Mouse (Mus musculus) embryonic facial prominence, embryonic 13.5 days (tissue): ENCODE measurements around the gene Rps10. TPM values are rescaled to one million over a fixed set of nuclear protein-coding genes. Genes with fewer than 3 reads are reported as not detected.
"Not testable (repeated sequence)": the region's sequence is repeated elsewhere in the genome, so short reads cannot be mapped to it uniquely, and the experiment has no call there.

Experiments
- ATAC-seq: fragments of 200-750 bp; cut with Nextera tagmentation; 2 replicates; pipeline ENCODE4 v1.8.0; 2017; ENCODE audit warnings: low read depth; ENCODE audit not compliant: insufficient number of reproducible peaks, insufficient read depth, low FRiP score, low TSS enrichment
- H3K27ac ChIP-seq: fragments of 300-500 bp; sonication (generic); 2 replicates; pipeline ENCODE4 v1.5.1; 2015; ENCODE audit warnings: moderate library complexity, mild to moderate bottlenecking, inconsistent platforms
- H3K27me3 ChIP-seq: fragments of 300-500 bp; sonication (generic); 2 replicates; pipeline ENCODE4 v1.6.1; 2015; ENCODE audit warnings: mild to moderate bottlenecking, inconsistent platforms
- H3K36me3 ChIP-seq: fragments of 300-500 bp; sonication (generic); 2 replicates; pipeline ENCODE4 v1.6.1; 2015; ENCODE audit warnings: mild to moderate bottlenecking, inconsistent platforms
- H3K4me1 ChIP-seq: fragments of 300-500 bp; sonication (generic); 2 replicates; pipeline ENCODE4 v1.6.1; 2015; ENCODE audit warnings: inconsistent platforms
- H3K4me2 ChIP-seq: fragments of 300-500 bp; sonication (generic); 2 replicates; pipeline ENCODE4 v1.6.1; 2015; ENCODE audit warnings: moderate library complexity, mild to moderate bottlenecking, inconsistent platforms
- H3K4me3 ChIP-seq: fragments of 300-500 bp; sonication (generic); 2 replicates; pipeline ENCODE4 v1.5.1; 2015; ENCODE audit warnings: mild to moderate bottlenecking, inconsistent platforms
- H3K9ac ChIP-seq: fragments of 300-500 bp; sonication (generic); 2 replicates; pipeline ENCODE4 v1.6.1; 2015; ENCODE audit warnings: mild to moderate bottlenecking, inconsistent platforms
- H3K9me3 ChIP-seq: fragments of 300-500 bp; sonication (generic); 2 replicates; pipeline ENCODE4 v1.6.1; 2016; ENCODE audit warnings: inconsistent platforms
- WGBS: fragments of 180-500 bp; shearing (Covaris S2); methylation state at CpG from one replicate; pipeline ENCODE4 v1.1.7; 2015; ENCODE audit warnings: mixed read lengths; 5-methylcytosine and 5-hydroxymethylcytosine counted together
- polyA plus RNA-seq: library from polyadenylated mRNA; unstranded; fragments of >200 nt; fragmentation: Nextera tagmentation; extraction: Ambion mirVana; gene quantifications from 2 replicates; pipeline ENCODE4 v1.2.1, GENCODE M21; 2015

The Rps10 gene
- polyA plus RNA-seq, 1 experiment from 2014 or later = 1,137 TPM

- Histone ChIP-seq H3K4me1 (peaks cover 12% of the 10 kb centered on the region), H3K27ac (peak overlapping the region; percentile 33), H3K4me2 (no peak overlapping the region), H3K4me3 (no peak overlapping the region), H3K9me3 (no peaks in the 10 kb centered on the region), H3K27me3 (no peaks in the 10 kb centered on the region), H3K36me3 (no peaks in the 10 kb centered on the region), H3K9ac (peak overlapping the region; percentile 52; the same call in 1 of the 2 replicates)
- WGBS = 35% methylated on average over 12 of the region's 12 CpGs
- no peak; the same call in 1 of the 2 replicates for ATAC-seq
Measured at GRCm38 (mm10) chr17:27642491-27643062, 6.1 kb upstream of the Rps10 start.

GRCm38 (mm10) chr17:27639851-27640250 is 3.4 kb upstream of the Rps10 start:
- H3K9ac ChIP-seq, ATAC-seq, H3K27me3 ChIP-seq, H3K36me3 ChIP-seq, H3K4me2 ChIP-seq, H3K9me3 ChIP-seq, H3K27ac ChIP-seq, H3K4me3 ChIP-seq: not testable (repeated sequence)
- WGBS = 89% methylated on average over 6 of the region's 6 CpGs
- peaks cover 20% of the 10 kb centered on the region for H3K4me1 ChIP-seq

GRCm38 (mm10) chr17:27638921-27639332 is 2.5 kb upstream of the Rps10 start:
- H3K4me2 ChIP-seq = no peak overlapping the region
- no peaks in the 10 kb centered on the region for H3K36me3 ChIP-seq
- ATAC-seq = no peak
- no peaks in the 10 kb centered on the region for H3K9me3 ChIP-seq
- no peak overlapping the region for H3K27ac ChIP-seq
- no peak overlapping the region for H3K4me3 ChIP-seq
- H3K27me3 ChIP-seq = no peaks in the 10 kb centered on the region
- peaks cover 20% of the 10 kb centered on the region for H3K4me1 ChIP-seq
- WGBS = 79% methylated on average over 20 of the region's 20 CpGs
- no peak overlapping the region for H3K9ac ChIP-seq

GRCm38 (mm10) chr17:27637333-27637732 is 864 bp upstream of the Rps10 start:
- WGBS = 71% methylated on average over 9 of the region's 9 CpGs
- Histone ChIP-seq H3K9me3 (no peaks in the 10 kb centered on the region), H3K27me3 (no peaks in the 10 kb centered on the region), H3K4me1 (peaks cover 27% of the 10 kb centered on the region), H3K27ac (no peak overlapping the region), H3K4me2 (no peak overlapping the region), H3K9ac (no peak overlapping the region), H3K36me3 (peaks cover 16% of the 10 kb centered on the region), H3K4me3 (no peak overlapping the region)
- ATAC-seq = no peak

GRCm38 (mm10) chr17:27635575-27635903 is 930 bp downstream of the Rps10 start:
- Histone ChIP-seq H3K36me3 (peaks cover 33% of the 10 kb centered on the region), H3K27ac (peak overlapping the region; percentile 91; the same call in 1 of the 2 replicates), H3K4me3 (peak overlapping the region; percentile 95), H3K4me2 (peak overlapping the region; percentile 88), H3K4me1 (peaks cover 37% of the 10 kb centered on the region), H3K9ac (peak overlapping the region; percentile 99)
- not testable (repeated sequence) for H3K9me3 ChIP-seq, ATAC-seq, H3K27me3 ChIP-seq
- WGBS = 44% methylated on average over 9 of the region's 9 CpGs

GRCm38 (mm10) chr17:27634871-27635574 is 1.4 kb downstream of the Rps10 start, which contains the start of gene RPS10-NUDT3:
Gene RPS10-NUDT3, minus strand, starts transcription at chr17:27635222.
- Histone ChIP-seq H3K4me1 (peaks cover 37% of the 10 kb centered on the region), H3K9me3 (no peaks in the 10 kb centered on the region), H3K9ac (peak within 1 kb of the TSS; percentile 99), H3K4me2 (peak within 1 kb of the TSS; percentile 88), H3K4me3 (peak within 1 kb of the TSS; percentile 95), H3K27me3 (no peaks in the 10 kb centered on the region), H3K27ac (peak within 1 kb of the TSS; percentile 91), H3K36me3 (peaks cover 39% of the 10 kb centered on the region)
- peak; percentile 96 for ATAC-seq
- 0% methylated on average over 60 of the region's 72 CpGs for WGBS

GRCm38 (mm10) chr17:27629249-27630020 is 7.0 kb downstream of the Rps10 start:
- no peak overlapping the region for H3K4me2 ChIP-seq
- ATAC-seq = no peak
- H3K27me3 ChIP-seq = no peaks in the 10 kb centered on the region
- peaks cover 49% of the 10 kb centered on the region for H3K4me1 ChIP-seq
- no peak overlapping the region; the same call in 1 of the 2 replicates for H3K27ac ChIP-seq
- no peak overlapping the region for H3K4me3 ChIP-seq
- peaks cover 44% of the 10 kb centered on the region for H3K36me3 ChIP-seq
- no peaks in the 10 kb centered on the region for H3K9me3 ChIP-seq
- WGBS = 66% methylated on average over 2 of the region's 2 CpGs
- no peak overlapping the region for H3K9ac ChIP-seq

- no peaks in the 10 kb centered on the region for H3K27me3 ChIP-seq
- WGBS = 85% methylated on average over 8 of the region's 8 CpGs
- H3K9me3 ChIP-seq = no peaks in the 10 kb centered on the region
- no peak overlapping the region for H3K4me3 ChIP-seq
- H3K36me3 ChIP-seq = peaks cover 39% of the 10 kb centered on the region
- ATAC-seq = no peak
- H3K9ac ChIP-seq = no peak overlapping the region
- peaks cover 53% of the 10 kb centered on the region for H3K4me1 ChIP-seq
- no peak overlapping the region for H3K27ac ChIP-seq
- no peak overlapping the region for H3K4me2 ChIP-seq
Measured at GRCm38 (mm10) chr17:27628376-27628775, 8.1 kb downstream of the Rps10 start.

GRCm38 (mm10) chr17:27627451-27627850 is 9.0 kb downstream of the Rps10 start:
- Histone ChIP-seq H3K36me3 (peaks cover 29% of the 10 kb centered on the region), H3K9ac (no peak overlapping the region), H3K27me3 (no peaks in the 10 kb centered on the region), H3K27ac (no peak overlapping the region), H3K4me1 (peaks cover 44% of the 10 kb centered on the region), H3K4me2 (no peak overlapping the region), H3K9me3 (no peaks in the 10 kb centered on the region), H3K4me3 (no peak overlapping the region)
- ATAC-seq = no peak
- 40% methylated on average over 5 of the region's 5 CpGs for WGBS

GRCm38 (mm10) chr17:27626681-27627080 is 9.8 kb downstream of the Rps10 start:
- no peak for ATAC-seq
- Histone ChIP-seq H3K9me3 (no peaks in the 10 kb centered on the region), H3K27me3 (no peaks in the 10 kb centered on the region), H3K27ac (no peak overlapping the region), H3K4me3 (no peak overlapping the region), H3K4me1 (peaks cover 36% of the 10 kb centered on the region), H3K4me2 (no peak overlapping the region), H3K36me3 (peaks cover 22% of the 10 kb centered on the region), H3K9ac (no peak overlapping the region)
- WGBS = 36% methylated on average over 5 of the region's 5 CpGs

- Histone ChIP-seq H3K36me3 (peaks cover 11% of the 10 kb centered on the region), H3K27ac (no peak overlapping the region)
- WGBS = 32% methylated on average over 7 of the region's 7 CpGs
Measured at GRCm38 (mm10) chr17:27625455-27626251, 10.8 kb downstream of the Rps10 start.

More at GRCm38 (mm10) chr17:27625455-27626251, 10.8 kb downstream of the Rps10 start:
- H3K4me1 ChIP-seq = peaks cover 43% of the 10 kb centered on the region
- no peak overlapping the region for H3K4me2 ChIP-seq
- H3K27me3 ChIP-seq = no peaks in the 10 kb centered on the region
- no peak for ATAC-seq
- H3K9ac ChIP-seq = 0 out of 2 replicates have a peak overlapping the region, but pooled peaks have one; percentile 2
- H3K9me3 ChIP-seq = no peaks in the 10 kb centered on the region
- no peak overlapping the region for H3K4me3 ChIP-seq
